ENCODE assay signal across 18 mouse cellular contexts in genomic region chr3:50973081-50973480, GRCm38 (mm10).
DNase-seq lines count a peak whose midpoint lies in the region; ATAC-seq lines count a peak whose summit lies in the region.
"Had no signal": no experiment of that assay in that cellular context is flagged by ENCODE, and none has a peak within 500 bp of the region (broad histone marks: within the 10 kb centered on the region; RNA-seq: fewer than 3 reads in every experiment).

No protein-coding gene starts in this region.

- H3K4me2 ChIP-seq in forebrain, embryonic 13.5 days: no peak overlapping the region
- H3K4me2 ChIP-seq in forebrain, embryonic 12.5 days: no peak overlapping the region
- H3K4me2 ChIP-seq in limb, embryonic 13.5 days (replicated peaks): no peak overlapping the region
- no peak overlapping the region for H3K4me2 ChIP-seq in neural tube, embryonic 15.5 days
- H3K4me2 ChIP-seq: heart, embryonic 12.5 days; hindbrain, embryonic 14.5 days had no signal

- no peaks in the 10 kb centered on the region for H3K36me3 ChIP-seq in forebrain, embryonic 13.5 days (ENCODE audit: poor library complexity, severe bottlenecking)
- no peaks in the 10 kb centered on the region for H3K36me3 ChIP-seq in forebrain, embryonic 12.5 days (replicated peaks)
- H3K36me3 ChIP-seq in limb, embryonic 13.5 days: no peaks in the 10 kb centered on the region
- no peaks in the 10 kb centered on the region for H3K36me3 ChIP-seq in limb, embryonic 10.5 days
- no peaks in the 10 kb centered on the region for H3K36me3 ChIP-seq in neural tube, embryonic 15.5 days
- H3K36me3 ChIP-seq: embryonic facial prominence, embryonic 10.5 days; heart, embryonic 12.5 days had no signal

- intact Hi-C loops in heart, postnatal 14 days (cut with DNase I): no loop called here

- peak; percentile 45 for DNase-seq in heart, adult 11 months
- no peak for DNase-seq in heart, postnatal 14 days
- no peak for DNase-seq in limb, embryonic 10.5 days (ENCODE audit: low spot score)
- DNase-seq: adrenal gland, postnatal 14 days; B cell, adult 2 months; cerebellum, adult 2 months; cerebellum, postnatal 10 days; gastrocnemius, postnatal 14 days; heart, postnatal 36 days; kidney, adult 11 months had no signal

- peak; percentile 36; the same call in 1 of the 2 replicates for ATAC-seq in forebrain, embryonic 13.5 days
- ATAC-seq in forebrain, embryonic 12.5 days (ENCODE audit: low FRiP score): no peak
- peak; percentile 59; the same call in 1 of the 2 replicates for ATAC-seq in limb, embryonic 13.5 days (ENCODE audit: low FRiP score, low read depth)
- ATAC-seq in neural tube, embryonic 15.5 days (ENCODE audit: low FRiP score): peak; percentile 45; the same call in 1 of the 2 replicates
- ATAC-seq in activated CD4-positive, CD25-positive, alpha-beta regulatory T cell, adult 4 months: no peak

- H3K4me1 ChIP-seq in forebrain, embryonic 13.5 days: peaks cover 5% of the 10 kb centered on the region; the same call in 1 of the 2 replicates
- peaks cover 3% of the 10 kb centered on the region; the same call in 1 of the 2 replicates for H3K4me1 ChIP-seq in forebrain, embryonic 12.5 days
- H3K4me1 ChIP-seq in limb, embryonic 13.5 days: peaks cover 20% of the 10 kb centered on the region
- peaks cover 4% of the 10 kb centered on the region; the same call in 1 of the 2 replicates for H3K4me1 ChIP-seq in limb, embryonic 10.5 days
- peaks cover 2% of the 10 kb centered on the region; the same call in 1 of the 2 replicates for H3K4me1 ChIP-seq in neural tube, embryonic 15.5 days
- H3K4me1 ChIP-seq: embryonic facial prominence, embryonic 10.5 days; heart, embryonic 12.5 days had no signal

- peak overlapping the region; percentile 25; the same call in 1 of the 2 replicates for H3K27ac ChIP-seq in forebrain, embryonic 13.5 days
- H3K27ac ChIP-seq in forebrain, embryonic 12.5 days: no peak overlapping the region
- no peak overlapping the region for H3K27ac ChIP-seq in limb, embryonic 13.5 days
- H3K27ac ChIP-seq in limb, embryonic 10.5 days: no peak overlapping the region
- no peak overlapping the region for H3K27ac ChIP-seq in neural tube, embryonic 15.5 days (replicated peaks)
- H3K27ac ChIP-seq: embryonic facial prominence, embryonic 10.5 days; hindbrain, embryonic 14.5 days had no signal

- no peak overlapping the region for H3K4me3 ChIP-seq in forebrain, embryonic 13.5 days
- H3K4me3 ChIP-seq in forebrain, embryonic 12.5 days (replicated peaks): no peak overlapping the region
- no peak overlapping the region for H3K4me3 ChIP-seq in limb, embryonic 13.5 days
- H3K4me3 ChIP-seq in limb, embryonic 10.5 days: no peak overlapping the region
- no peak overlapping the region for H3K4me3 ChIP-seq in neural tube, embryonic 15.5 days (replicated peaks)
- H3K4me3 ChIP-seq: embryonic facial prominence, embryonic 10.5 days; heart, embryonic 12.5 days had no signal

- H3K9ac ChIP-seq in forebrain, embryonic 13.5 days: no peak overlapping the region
- no peak overlapping the region for H3K9ac ChIP-seq in forebrain, embryonic 12.5 days
- H3K9ac ChIP-seq in limb, embryonic 13.5 days: no peak overlapping the region
- H3K9ac ChIP-seq in neural tube, embryonic 15.5 days (replicated peaks): no peak overlapping the region
- H3K9ac ChIP-seq: heart, embryonic 12.5 days; hindbrain, embryonic 14.5 days had no signal

- no peaks in the 10 kb centered on the region for H3K9me3 ChIP-seq in forebrain, embryonic 13.5 days (replicated peaks)
- no peaks in the 10 kb centered on the region for H3K9me3 ChIP-seq in forebrain, embryonic 12.5 days
- no peaks in the 10 kb centered on the region for H3K9me3 ChIP-seq in limb, embryonic 13.5 days
- no peaks in the 10 kb centered on the region for H3K9me3 ChIP-seq in limb, embryonic 10.5 days (replicated peaks)
- no peaks in the 10 kb centered on the region for H3K9me3 ChIP-seq in neural tube, embryonic 15.5 days (replicated peaks)
- H3K9me3 ChIP-seq: embryonic facial prominence, embryonic 10.5 days; heart, embryonic 12.5 days had no signal

- no peaks in the 10 kb centered on the region for H3K27me3 ChIP-seq in forebrain, embryonic 13.5 days
- H3K27me3 ChIP-seq in forebrain, embryonic 12.5 days: no peaks in the 10 kb centered on the region
- H3K27me3 ChIP-seq in limb, embryonic 13.5 days: no peaks in the 10 kb centered on the region
- no peaks in the 10 kb centered on the region for H3K27me3 ChIP-seq in limb, embryonic 10.5 days (ENCODE audit: low read depth, poor library complexity, severe bottlenecking)
- H3K27me3 ChIP-seq in neural tube, embryonic 15.5 days (replicated peaks): no peaks in the 10 kb centered on the region
- H3K27me3 ChIP-seq: heart, embryonic 12.5 days had no signal

- WGBS in forebrain, embryonic 13.5 days: 83% methylated on average over 6 of the region's 6 CpGs
- WGBS in forebrain, embryonic 12.5 days: 82% methylated on average over 6 of the region's 6 CpGs
- 43% methylated on average over 6 of the region's 6 CpGs for WGBS in limb, embryonic 13.5 days
- WGBS in limb, embryonic 10.5 days: 91% methylated on average over 6 of the region's 6 CpGs
- 42% methylated on average over 6 of the region's 6 CpGs for WGBS in neural tube, embryonic 15.5 days

Comparison
In these comparisons a context has a peak if more than half of its experiments do, and no peak if none do; other contexts are left out.
1. ATAC-seq: peak in forebrain, embryonic 13.5 days (single experiment), limb, embryonic 13.5 days (single experiment) and neural tube, embryonic 15.5 days (single experiment); none in forebrain, embryonic 12.5 days (single experiment) and activated CD4-positive, CD25-positive, alpha-beta regulatory T cell, adult 4 months (single experiment).